Mouse (Mus musculus): ENCODE results near the gene Zc4h2.
A peak's percentile ranks its signal among the peaks of the same experiment; 100 is the strongest.

The Zc4h2 gene

DNA sequence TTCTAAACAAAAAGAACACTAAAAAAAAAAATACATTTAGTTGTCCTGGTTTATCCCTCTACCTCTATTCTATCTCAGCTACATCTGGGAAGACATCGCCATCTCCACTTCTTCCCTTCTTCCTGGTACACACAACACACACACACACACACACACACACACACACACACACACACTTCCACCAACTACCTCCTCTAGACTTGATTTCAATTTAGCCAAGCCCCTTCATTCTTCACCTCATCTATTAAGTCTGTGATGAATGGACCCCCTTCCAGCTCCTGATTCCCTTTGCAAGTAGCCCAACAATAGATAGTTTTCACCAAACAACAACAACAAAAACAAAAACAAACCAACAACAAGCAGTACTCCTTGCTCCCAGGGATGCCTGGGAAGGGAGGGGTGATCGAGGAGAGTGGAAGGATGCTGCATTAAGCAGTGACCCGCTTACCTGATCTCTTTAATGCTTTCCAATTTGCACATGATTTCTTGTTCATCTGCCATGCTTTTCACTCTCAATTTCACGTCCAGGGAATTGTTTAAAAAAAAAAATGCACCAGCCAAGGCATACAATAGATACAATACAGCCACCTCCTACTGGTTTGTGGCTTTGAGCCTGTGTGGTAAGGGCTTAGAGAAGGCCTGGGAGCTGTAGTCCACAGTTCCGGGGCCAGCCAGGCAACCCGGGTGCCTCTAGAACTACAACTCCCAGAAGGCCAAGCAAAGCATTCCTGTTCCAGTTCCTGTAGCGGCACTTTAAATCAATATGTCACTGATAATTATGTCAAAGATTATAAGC lies at the start of gene Zc4h2:
Zc4h2 (minus strand) TSS at position 706 of the 796 bp plus-strand sequence.
- DNase-seq (ENCODE audit: low spot score): peak; percentile 52

DNA sequence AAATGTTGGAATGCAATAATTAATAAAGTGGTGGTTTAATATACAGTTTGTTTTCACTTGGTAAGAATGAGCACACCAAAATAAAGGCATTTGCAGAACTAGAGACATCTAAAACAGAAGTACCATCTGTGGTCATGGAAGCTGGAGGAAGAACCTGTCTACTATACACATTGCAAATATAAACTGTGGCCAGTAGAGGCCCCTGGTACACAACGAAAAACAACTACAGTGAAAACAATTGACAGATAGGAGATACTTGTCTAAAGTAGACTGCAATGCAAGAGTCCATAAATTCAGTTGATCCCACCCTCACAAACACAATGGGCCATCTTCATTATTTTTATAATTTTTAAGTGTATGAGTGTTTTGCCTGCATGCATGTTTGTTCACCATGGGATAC lies 28.8 kb upstream of the Zc4h2 start:
- no peak for DNase-seq (ENCODE audit: low spot score)

GRCm38 (mm10) chrX:95682206-95682605 lies 23.9 kb upstream of the Zc4h2 start:
- DNase-seq (ENCODE audit: low spot score): no peak

DNA sequence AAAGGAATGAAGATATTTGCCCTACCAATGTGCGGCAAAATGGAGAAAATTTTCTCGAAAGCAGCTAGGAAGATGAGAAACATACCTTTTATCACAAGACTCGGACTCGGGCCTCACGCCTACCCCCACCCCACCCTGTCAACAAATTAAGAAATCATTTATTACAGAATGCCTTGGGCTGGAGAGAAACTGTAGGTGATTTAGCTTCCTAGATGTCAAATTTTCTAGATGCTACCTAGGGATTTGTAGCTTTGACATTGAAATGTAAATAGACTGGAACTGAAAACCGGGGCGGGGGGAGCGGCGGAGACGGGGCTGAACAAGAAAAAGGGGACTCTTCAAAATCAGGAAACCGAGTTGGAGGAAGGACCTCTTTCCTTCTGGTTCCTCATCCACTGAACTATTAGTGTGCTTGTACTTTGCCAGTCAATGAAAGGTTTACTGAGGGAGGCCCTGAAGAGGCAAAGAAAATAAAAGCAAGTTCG lies 333 bp upstream of the Zc4h2 start:
- DNase-seq (ENCODE audit: low spot score): peak; percentile 40

GRCm38 (mm10) chrX:95600609-95601008 lies 57.7 kb downstream of the Zc4h2 start:
- DNase-seq (ENCODE audit: low spot score): no peak
